Mouse (Mus musculus) embryonic facial prominence, embryonic 15.5 days (tissue): ENCODE data around the gene Mogs. TPM values are rescaled to one million over a fixed set of nuclear protein-coding genes. Genes with fewer than 3 reads are reported as not detected.

ENCODE experiments used
- ATAC-seq: fragments of 200-750 bp; cut with Nextera tagmentation; 2 replicates; pipeline ENCODE4 v1.8.0; 2017; ENCODE audit warnings: low read depth, moderate TSS enrichment; ENCODE audit not compliant: insufficient number of reproducible peaks, low FRiP score, low TSS enrichment
- H3K27ac ChIP-seq: fragments of 300-500 bp; sonication (generic); replicated peaks from 2 replicates; pipeline ENCODE4 v1.5.1; 2015; ENCODE audit warnings: mild to moderate bottlenecking, inconsistent platforms
- H3K27me3 ChIP-seq: fragments of 300-500 bp; sonication (generic); 2 replicates; pipeline ENCODE4 v1.6.1; 2015; ENCODE audit warnings: inconsistent platforms
- H3K36me3 ChIP-seq: fragments of 300-500 bp; sonication (generic); 2 replicates; pipeline ENCODE4 v1.6.1; 2015; ENCODE audit warnings: mild to moderate bottlenecking, inconsistent platforms
- H3K4me1 ChIP-seq: fragments of 300-500 bp; sonication (generic); 2 replicates; pipeline ENCODE4 v1.6.1; 2015; ENCODE audit warnings: inconsistent platforms
- H3K4me2 ChIP-seq: fragments of 300-500 bp; sonication (generic); replicated peaks from 2 replicates; pipeline ENCODE4 v1.6.1; 2015; ENCODE audit warnings: mild to moderate bottlenecking, inconsistent platforms
- H3K4me3 ChIP-seq: fragments of 300-500 bp; sonication (generic); replicated peaks from 2 replicates; pipeline ENCODE4 v1.5.1; 2015; ENCODE audit warnings: mild to moderate bottlenecking, inconsistent platforms
- H3K9ac ChIP-seq: fragments of 300-500 bp; sonication (generic); 2 replicates; pipeline ENCODE4 v1.6.1; 2015; ENCODE audit warnings: inconsistent platforms
- H3K9me3 ChIP-seq: fragments of 300-500 bp; sonication (generic); replicated peaks from 2 replicates; pipeline ENCODE4 v1.6.1; 2016; ENCODE audit warnings: inconsistent platforms
- WGBS: fragments of 180-500 bp; shearing (Covaris S2); methylation state at CpG from one replicate; pipeline ENCODE4 v1.1.7; 2015; 5-methylcytosine and 5-hydroxymethylcytosine counted together
- polyA plus RNA-seq: library from polyadenylated mRNA; unstranded; fragments of >200 nt; fragmentation: Nextera tagmentation; extraction: Ambion mirVana; gene quantifications from 2 replicates; pipeline ENCODE4 v1.2.1, GENCODE M21; 2015

The Mogs gene
- polyA plus RNA-seq, 1 experiment from 2014 or later, result 50.7 TPM

DNA sequence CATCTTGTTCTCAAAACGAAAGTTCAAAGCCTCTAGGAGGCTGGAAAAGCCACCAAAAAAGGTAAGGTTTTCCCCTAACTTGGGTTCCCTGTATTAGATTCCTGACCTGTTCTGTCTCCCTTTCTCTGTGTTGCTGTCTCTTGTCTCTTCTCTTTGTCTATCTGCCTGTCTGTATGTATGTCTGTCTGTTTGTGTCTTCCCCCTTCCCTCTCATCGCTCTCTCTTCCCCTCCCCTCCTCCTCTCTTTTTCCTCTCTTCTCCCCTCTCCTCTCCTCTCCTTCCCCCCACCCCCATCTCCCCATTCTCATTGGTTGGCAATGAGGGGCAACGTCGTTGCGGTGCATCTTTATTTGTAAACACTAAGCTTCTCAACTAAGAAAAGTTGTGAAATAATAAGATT is 10.0 kb downstream of the Mogs start, which contains the start of gene Ino80b:
Ino80b (minus strand) TSS at position 101 of the 400 bp plus-strand sequence.
- ATAC-seq, result no peak
- Histone ChIP-seq H3K9ac (peak within 1 kb of the TSS; percentile 64), H3K27ac (peak within 1 kb of the TSS; percentile 85), H3K9me3 (no peaks in the 10 kb centered on the region), H3K4me3 (peak within 1 kb of the TSS; percentile 84), H3K4me1 (peaks cover 30% of the 10 kb centered on the region), H3K27me3 (no peaks in the 10 kb centered on the region), H3K36me3 (no peaks in the 10 kb centered on the region), H3K4me2 (peak within 1 kb of the TSS; percentile 90)
- 31% methylated on average over 5 of the region's 5 CpGs for WGBS

DNA sequence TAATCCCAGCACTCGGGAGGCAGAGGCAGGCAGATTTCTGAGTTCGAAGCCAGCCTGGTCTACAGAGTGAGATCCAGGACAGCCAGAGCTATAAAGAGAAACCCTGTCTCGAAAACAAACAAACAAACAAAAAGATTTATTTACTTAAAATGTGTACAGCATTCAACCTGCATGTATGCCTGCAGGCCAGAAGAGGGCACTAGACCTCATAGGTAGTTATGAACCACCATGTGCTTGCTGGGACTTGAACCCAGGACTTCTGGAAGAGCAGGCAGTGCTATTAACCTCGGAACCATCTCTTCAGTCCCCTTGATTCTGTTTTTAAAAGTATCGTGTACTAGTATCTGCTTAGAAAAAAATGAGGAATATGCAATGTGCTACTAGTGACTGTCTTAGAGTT is 12.1 kb downstream of the Mogs start:
- Histone ChIP-seq H3K9ac (no peak overlapping the region), H3K4me3 (no peak overlapping the region), H3K36me3 (no peaks in the 10 kb centered on the region), H3K9me3 (no peaks in the 10 kb centered on the region), H3K4me1 (peaks cover 18% of the 10 kb centered on the region), H3K27ac (no peak overlapping the region), H3K27me3 (no peaks in the 10 kb centered on the region), H3K4me2 (no peak overlapping the region)
- WGBS, result 95% methylated on average over 5 of the region's 5 CpGs
- ATAC-seq, result no peak

DNA sequence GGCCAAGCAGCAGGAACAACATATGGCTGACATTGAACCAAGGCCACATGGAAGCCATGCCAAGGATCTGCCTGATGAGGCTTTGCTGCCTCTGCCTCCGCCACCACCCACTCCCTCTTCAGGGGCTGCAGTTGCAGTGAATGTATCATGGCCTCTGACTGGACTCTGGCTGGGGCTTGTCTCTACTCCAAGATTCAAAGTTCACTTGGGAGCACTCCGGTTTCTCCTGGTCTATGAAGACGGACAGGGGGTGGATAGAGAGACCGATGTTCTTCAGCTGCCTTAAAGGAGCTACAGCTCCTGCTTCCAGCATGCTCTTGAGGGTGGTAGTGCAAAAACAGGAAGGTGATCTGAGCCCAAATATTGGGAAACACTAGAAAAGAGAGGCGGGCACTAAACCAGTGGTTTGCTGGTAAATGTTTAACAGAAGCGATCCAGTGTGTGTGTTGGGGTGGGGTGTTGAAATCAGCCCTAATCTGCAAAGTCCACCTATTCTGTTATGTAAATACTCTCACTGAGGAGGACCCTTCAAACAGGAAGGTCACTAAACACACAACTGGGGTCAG is 16.3 kb downstream of the Mogs start:
- Histone ChIP-seq H3K4me2 (no peak overlapping the region), H3K9me3 (no peaks in the 10 kb centered on the region), H3K9ac (no peak overlapping the region), H3K27ac (no peak overlapping the region), H3K4me1 (peaks cover 18% of the 10 kb centered on the region), H3K27me3 (no peaks in the 10 kb centered on the region), H3K4me3 (no peak overlapping the region), H3K36me3 (no peaks in the 10 kb centered on the region)
- no peak for ATAC-seq
- 75% methylated on average over 6 of the region's 6 CpGs for WGBS

DNA sequence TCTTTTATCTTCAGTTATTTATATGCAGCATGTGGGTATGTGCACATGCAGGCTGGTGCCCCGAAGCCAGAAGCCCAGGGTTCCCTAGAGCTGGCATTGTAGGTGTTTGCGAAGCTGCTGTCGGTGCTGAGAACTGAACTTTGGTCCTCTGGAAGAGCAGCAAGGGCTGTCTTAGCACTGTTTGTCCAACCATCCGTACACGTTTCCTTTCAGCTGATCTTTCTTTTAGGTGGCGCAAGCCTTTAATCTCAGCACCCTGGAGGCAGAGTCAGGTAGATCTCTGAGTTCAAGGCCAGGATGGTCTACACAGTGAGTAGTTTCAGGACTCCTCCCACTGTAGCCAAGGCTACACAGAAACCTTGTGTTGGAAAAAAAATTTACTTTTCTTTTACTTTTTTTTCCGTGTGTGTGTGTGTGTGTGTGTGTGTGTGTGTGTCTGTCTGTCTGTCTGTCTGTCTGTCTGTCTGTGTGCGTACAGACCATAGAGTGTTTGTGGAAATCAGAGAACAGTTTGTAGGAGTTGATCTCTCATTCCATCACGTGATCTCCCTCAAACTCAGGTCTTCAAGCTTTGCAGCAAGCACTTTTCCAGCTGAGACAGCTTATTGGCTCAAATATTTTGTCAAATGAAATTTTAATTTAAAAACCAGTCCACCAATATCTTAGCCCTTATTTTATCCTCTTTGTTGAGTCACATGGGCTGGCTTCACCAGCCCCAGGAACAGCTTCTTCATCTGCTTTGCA is 17.1 kb downstream of the Mogs start:
- no peaks in the 10 kb centered on the region for H3K27me3 ChIP-seq
- H3K4me2 ChIP-seq, result no peak overlapping the region
- H3K36me3 ChIP-seq, result no peaks in the 10 kb centered on the region
- no peaks in the 10 kb centered on the region for H3K9me3 ChIP-seq
- no peak overlapping the region for H3K4me3 ChIP-seq
- no peak for ATAC-seq
- peaks cover 22% of the 10 kb centered on the region for H3K4me1 ChIP-seq
- no peak overlapping the region for H3K27ac ChIP-seq
- H3K9ac ChIP-seq, result no peak overlapping the region
- WGBS, result 84% methylated on average over 9 of the region's 9 CpGs

DNA sequence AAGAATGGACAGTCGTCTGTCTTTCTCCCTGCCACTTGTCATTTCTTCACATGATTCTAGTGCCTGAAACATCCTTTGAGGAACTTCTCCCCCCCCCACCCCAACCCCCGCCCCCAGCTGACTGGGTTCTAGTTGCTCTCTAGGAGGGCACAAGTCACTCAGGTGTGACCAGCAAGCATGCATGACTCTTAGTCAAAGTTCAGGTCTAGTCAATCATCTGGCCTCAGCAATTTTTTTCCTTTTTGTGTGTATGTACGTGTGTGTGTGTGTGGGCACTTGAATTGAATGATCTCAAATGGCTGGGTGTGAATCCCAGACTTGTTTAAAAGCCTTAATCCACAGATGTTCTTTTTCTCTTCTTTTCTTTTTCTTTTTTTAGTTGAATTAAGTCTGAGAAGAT is 18.9 kb downstream of the Mogs start:
- no peaks in the 10 kb centered on the region for H3K27me3 ChIP-seq
- no peak overlapping the region for H3K27ac ChIP-seq
- no peak for ATAC-seq
- H3K36me3 ChIP-seq, result no peaks in the 10 kb centered on the region
- H3K4me3 ChIP-seq, result no peak overlapping the region
- peaks cover 38% of the 10 kb centered on the region for H3K4me1 ChIP-seq
- no peaks in the 10 kb centered on the region for H3K9me3 ChIP-seq
- no peak overlapping the region for H3K9ac ChIP-seq
- 68% methylated on average over 3 of the region's 3 CpGs for WGBS
- no peak overlapping the region for H3K4me2 ChIP-seq

DNA sequence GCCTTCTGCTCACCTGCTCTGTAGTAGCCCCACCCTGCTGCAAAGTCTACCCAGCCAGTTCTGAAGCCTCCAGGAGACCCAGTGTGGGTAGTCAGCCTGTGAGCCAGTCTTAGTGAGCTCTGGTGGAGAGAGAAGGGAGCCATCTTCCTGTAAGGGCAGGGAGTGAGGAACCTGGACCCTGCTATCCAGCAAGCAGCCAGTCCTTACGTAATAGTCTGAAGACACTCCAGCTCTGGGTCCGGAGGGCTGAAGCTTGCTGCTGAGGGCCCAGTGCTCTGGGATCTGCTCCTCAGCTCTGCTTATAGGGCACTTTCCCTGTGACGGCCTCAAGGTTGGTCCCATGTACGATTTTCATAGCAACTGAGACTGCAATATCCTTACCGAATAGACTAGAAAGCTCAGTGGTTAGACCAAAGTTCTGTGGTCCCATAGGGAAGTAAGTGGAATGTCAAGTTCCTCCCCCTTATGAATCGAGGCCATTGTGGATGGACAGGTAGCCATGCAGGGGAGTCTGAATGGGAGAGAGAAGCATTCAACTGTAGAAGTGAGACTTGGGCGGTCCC is 19.7 kb downstream of the Mogs start, which contains the start of gene Rtkn:
Rtkn (plus strand) TSS at position 513 of the 563 bp plus-strand sequence.
- Histone ChIP-seq H3K4me3 (peak within 1 kb of the TSS; percentile 52), H3K4me2 (peak within 1 kb of the TSS; percentile 72), H3K27me3 (no peaks in the 10 kb centered on the region), H3K36me3 (no peaks in the 10 kb centered on the region), H3K4me1 (peaks cover 46% of the 10 kb centered on the region), H3K9me3 (no peaks in the 10 kb centered on the region), H3K27ac (peak within 1 kb of the TSS; percentile 100), H3K9ac (peak within 1 kb of the TSS; percentile 62)
- no peak for ATAC-seq
- 54% methylated on average over 7 of the region's 7 CpGs for WGBS

DNA sequence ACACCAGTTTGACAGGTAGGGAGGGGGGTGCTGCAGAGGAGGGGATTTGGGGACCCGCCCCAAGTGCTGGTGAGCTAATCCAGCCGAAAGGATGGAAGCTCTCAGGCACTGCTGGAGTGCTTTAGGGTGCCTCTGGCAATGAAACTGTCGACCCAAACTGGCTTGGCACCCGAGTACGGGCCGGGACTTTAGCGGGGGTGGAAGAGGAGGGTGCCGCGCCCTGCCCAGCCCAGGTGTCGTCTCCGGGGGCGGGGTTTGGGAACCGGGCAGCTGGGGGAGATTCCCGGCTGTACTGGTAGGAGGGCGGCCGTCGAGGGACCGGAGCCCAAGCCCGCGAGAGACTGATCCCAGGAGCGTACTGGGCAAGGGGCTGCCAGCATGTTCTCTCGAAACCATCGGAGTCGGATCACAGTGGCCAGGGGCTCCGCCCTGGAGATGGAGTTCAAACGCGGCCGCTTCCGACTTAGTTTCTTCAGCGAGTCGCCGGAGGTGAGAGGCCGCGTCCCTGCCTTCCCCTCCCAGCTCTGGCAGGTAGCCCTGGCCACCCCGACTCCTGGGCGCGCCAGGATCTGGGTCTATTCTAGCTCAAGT is 20.4 kb downstream of the Mogs start:
- H3K9ac ChIP-seq, result peak overlapping the region; percentile 62
- no peaks in the 10 kb centered on the region for H3K36me3 ChIP-seq
- peaks cover 48% of the 10 kb centered on the region for H3K4me1 ChIP-seq
- peak overlapping the region; percentile 100 for H3K27ac ChIP-seq
- no peak for ATAC-seq
- H3K4me2 ChIP-seq, result peak overlapping the region; percentile 72
- H3K9me3 ChIP-seq, result no peaks in the 10 kb centered on the region
- WGBS, result 6% methylated on average over 37 of the region's 37 CpGs
- H3K4me3 ChIP-seq, result peak overlapping the region; percentile 52
- no peaks in the 10 kb centered on the region for H3K27me3 ChIP-seq

DNA sequence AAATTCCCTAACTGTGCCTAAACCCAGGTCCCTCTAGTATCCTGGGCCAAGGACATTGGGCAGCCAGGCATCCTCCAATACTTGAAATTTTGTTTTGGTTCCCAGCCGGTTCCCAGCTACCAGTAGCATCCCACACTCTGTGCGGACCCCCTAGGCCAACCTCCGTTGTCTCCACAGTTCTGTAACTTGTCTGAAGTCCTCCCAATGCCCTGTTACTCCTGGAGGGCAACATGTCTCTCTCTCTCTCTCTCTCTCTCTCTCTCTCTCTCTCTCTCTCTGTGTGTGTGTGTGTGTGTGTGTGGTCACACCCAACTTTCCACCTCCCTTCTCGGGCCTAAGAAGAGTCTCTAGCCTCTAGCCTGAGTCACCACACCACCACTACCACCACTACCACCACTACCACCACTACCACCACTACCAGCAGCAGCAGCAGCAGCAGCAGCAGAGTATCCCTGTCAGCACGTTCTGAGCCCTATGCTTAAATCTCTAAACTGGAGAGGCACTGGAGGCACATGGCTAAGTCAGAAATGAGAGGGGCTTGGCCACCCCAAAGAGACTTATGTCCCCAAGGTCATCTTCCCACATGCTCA is 21.1 kb downstream of the Mogs start:
- Histone ChIP-seq H3K9me3 (no peaks in the 10 kb centered on the region), H3K27ac (peak overlapping the region; percentile 100), H3K9ac (peak overlapping the region; percentile 62), H3K27me3 (no peaks in the 10 kb centered on the region), H3K36me3 (no peaks in the 10 kb centered on the region), H3K4me2 (peak overlapping the region; percentile 72), H3K4me3 (peak overlapping the region; percentile 52), H3K4me1 (peaks cover 51% of the 10 kb centered on the region)
- ATAC-seq, result no peak
- 10% methylated on average over 5 of the region's 5 CpGs for WGBS

DNA sequence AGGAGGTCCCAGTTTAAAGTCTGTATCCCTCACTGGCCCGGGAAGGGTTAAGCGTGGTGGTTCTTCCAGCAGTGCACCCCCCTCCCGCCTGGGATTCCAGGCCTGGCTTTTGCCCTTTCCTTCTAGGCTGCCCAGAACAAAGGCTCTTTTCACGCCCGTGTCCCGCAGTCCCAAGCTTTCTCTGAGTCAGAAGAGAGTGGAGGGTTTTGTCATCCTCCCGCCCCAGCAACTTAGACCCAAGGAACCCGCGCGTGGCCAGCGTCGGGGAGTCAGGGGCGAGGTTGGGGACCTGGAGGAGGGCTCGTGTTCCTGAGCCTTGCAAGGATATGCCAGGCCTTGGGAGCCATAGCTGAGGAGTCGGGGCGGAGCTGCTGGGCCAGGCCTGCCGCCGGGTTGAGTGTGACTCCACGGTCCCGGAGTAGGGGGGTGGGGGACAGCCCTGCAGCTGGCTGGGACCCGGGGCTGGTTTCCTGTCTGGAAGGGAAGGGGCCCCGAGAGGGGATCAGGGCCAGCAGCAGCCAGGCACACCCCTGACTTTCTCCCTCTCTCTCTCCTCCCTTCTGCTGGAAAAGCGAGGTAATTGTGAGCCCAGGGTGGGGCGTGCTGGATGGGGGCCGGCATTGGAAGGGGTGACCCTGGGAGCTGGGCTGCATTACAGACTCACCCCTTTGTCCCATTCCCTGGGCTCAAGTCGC is 21.7 kb downstream of the Mogs start:
- Histone ChIP-seq H3K9ac (peak overlapping the region; percentile 62), H3K4me3 (peak overlapping the region; percentile 52), H3K4me1 (peaks cover 58% of the 10 kb centered on the region), H3K36me3 (no peaks in the 10 kb centered on the region), H3K27me3 (no peaks in the 10 kb centered on the region), H3K4me2 (peak overlapping the region; percentile 72), H3K27ac (peak overlapping the region; percentile 100), H3K9me3 (no peaks in the 10 kb centered on the region)
- under 1% methylated on average over 26 of the region's 26 CpGs for WGBS
- ATAC-seq, result peak; percentile 85

DNA sequence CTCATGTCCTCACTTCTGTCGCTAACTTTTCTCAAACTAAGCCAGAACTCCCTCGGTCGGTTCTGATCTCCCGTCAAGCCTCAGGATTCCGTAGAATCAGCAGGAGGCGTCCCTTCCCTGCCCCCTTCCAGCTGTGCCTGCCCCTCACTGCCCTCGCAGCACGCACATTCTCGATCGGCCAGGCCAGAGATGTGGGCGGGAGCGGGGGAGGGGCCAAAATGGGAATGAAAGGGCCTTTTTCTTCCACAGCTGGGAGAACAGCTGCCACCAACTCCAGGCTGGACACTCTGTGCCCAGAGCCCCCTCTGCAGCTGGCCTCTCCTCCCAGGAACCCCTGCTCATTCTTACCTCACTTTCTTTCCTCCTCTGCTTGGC is 22.3 kb downstream of the Mogs start:
- ATAC-seq, result peak; percentile 88
- Histone ChIP-seq H3K4me1 (peaks cover 63% of the 10 kb centered on the region), H3K4me2 (peak overlapping the region; percentile 72), H3K9ac (peak overlapping the region; percentile 62), H3K9me3 (no peaks in the 10 kb centered on the region), H3K36me3 (no peaks in the 10 kb centered on the region), H3K4me3 (peak overlapping the region; percentile 52), H3K27me3 (no peaks in the 10 kb centered on the region), H3K27ac (peak overlapping the region; percentile 100)
- under 1% methylated on average over 12 of the region's 12 CpGs for WGBS
